Mouse (Mus musculus): Measurements from ENCODE around the gene Cdkl3. TPM values are rescaled to one million over a fixed set of nuclear protein-coding genes. Genes with fewer than 3 reads are reported as not detected.

Gene Cdkl3
- polyA plus RNA-seq, 1 experiment from 2014 or later: 10.2 TPM

DNA sequence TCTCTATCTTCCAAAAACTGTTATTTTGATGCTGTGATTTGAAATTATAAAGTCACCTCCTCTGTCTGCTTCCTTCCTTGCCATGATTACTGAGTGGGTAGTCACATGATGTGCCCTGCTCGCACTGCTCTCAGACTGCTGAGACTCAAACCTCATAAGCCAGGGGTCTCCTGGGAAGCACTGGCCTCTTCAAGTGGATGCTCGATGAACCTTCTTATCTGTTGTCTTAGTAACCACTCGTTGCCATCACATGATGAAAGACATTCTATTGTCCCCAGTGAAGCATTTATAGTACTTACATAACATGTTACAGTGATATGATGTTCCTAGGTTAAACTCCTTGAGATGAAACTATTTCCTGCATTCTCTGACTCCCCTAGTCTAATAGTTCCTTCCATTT is 33.6 kb downstream of the Cdkl3 start:
- no peaks in the 10 kb centered on the region for H3K4me1 ChIP-seq (ENCODE audit: control insufficient read depth, insufficient read depth, low read length)
- WGBS: 55% methylated on average over 3 of the region's 3 CpGs
- H3K9ac ChIP-seq (ENCODE audit: low read depth, low read length): no peak overlapping the region
- DNase-seq (ENCODE audit: low spot score) (no peak), ATAC-seq (ENCODE audit: low read depth) (no peak)
- no peaks in the 10 kb centered on the region for H3K36me3 ChIP-seq (ENCODE audit: control insufficient read depth, insufficient read depth, low read length)
- no peak overlapping the region for H3K4me3 ChIP-seq (ENCODE audit: low read depth, low read length)
- H3K27ac ChIP-seq (replicated peaks; ENCODE audit: low read depth, low read length): no peak overlapping the region
- H3K4me2 ChIP-seq (ENCODE audit: low read depth, low read length): no peak overlapping the region
- no peaks in the 10 kb centered on the region for H3K27me3 ChIP-seq (replicated peaks; ENCODE audit: control insufficient read depth, insufficient read depth, low read length)
- H3K9me3 ChIP-seq (ENCODE audit: control insufficient read depth, low read length): no peaks in the 10 kb centered on the region

GRCm38 (mm10) chr11:52043224-52043623 is 39.2 kb downstream of the Cdkl3 start:
- no peaks in the 10 kb centered on the region for H3K36me3 ChIP-seq (ENCODE audit: control insufficient read depth, insufficient read depth, low read length)
- ATAC-seq (ENCODE audit: low read depth) (no peak), DNase-seq (ENCODE audit: low spot score) (no peak)
- H3K4me1 ChIP-seq (ENCODE audit: control insufficient read depth, insufficient read depth, low read length): no peaks in the 10 kb centered on the region
- no peak overlapping the region for H3K4me3 ChIP-seq (ENCODE audit: low read depth, low read length)
- no peak overlapping the region for H3K9ac ChIP-seq (ENCODE audit: low read depth, low read length)
- WGBS: 85% methylated on average over 3 of the region's 3 CpGs
- H3K27ac ChIP-seq (replicated peaks; ENCODE audit: low read depth, low read length): no peak overlapping the region
- no peaks in the 10 kb centered on the region for H3K27me3 ChIP-seq (replicated peaks; ENCODE audit: control insufficient read depth, insufficient read depth, low read length)
- H3K9me3 ChIP-seq (ENCODE audit: control insufficient read depth, low read length): no peaks in the 10 kb centered on the region
- H3K4me2 ChIP-seq (ENCODE audit: low read depth, low read length): no peak overlapping the region

GRCm38 (mm10) chr11:52044156-52044555 is 40.1 kb downstream of the Cdkl3 start:
- no peaks in the 10 kb centered on the region for H3K36me3 ChIP-seq (ENCODE audit: control insufficient read depth, insufficient read depth, low read length)
- DNase-seq (ENCODE audit: low spot score) (no peak), ATAC-seq (ENCODE audit: low read depth) (no peak)
- no peak overlapping the region for H3K27ac ChIP-seq (replicated peaks; ENCODE audit: low read depth, low read length)
- no peak overlapping the region for H3K4me2 ChIP-seq (ENCODE audit: low read depth, low read length)
- H3K4me1 ChIP-seq (ENCODE audit: control insufficient read depth, insufficient read depth, low read length): no peaks in the 10 kb centered on the region
- H3K9ac ChIP-seq (ENCODE audit: low read depth, low read length): no peak overlapping the region
- H3K27me3 ChIP-seq (replicated peaks; ENCODE audit: control insufficient read depth, insufficient read depth, low read length): no peaks in the 10 kb centered on the region
- no peaks in the 10 kb centered on the region for H3K9me3 ChIP-seq (ENCODE audit: control insufficient read depth, low read length)
- no peak overlapping the region for H3K4me3 ChIP-seq (ENCODE audit: low read depth, low read length)

- no peak for DNase-seq (ENCODE audit: low spot score)
- WGBS: 41% methylated on average over 4 of the region's 4 CpGs
- no peaks in the 10 kb centered on the region for H3K4me1 ChIP-seq (ENCODE audit: control insufficient read depth, insufficient read depth, low read length)
- ATAC-seq (ENCODE audit: low read depth): no peak
- H3K4me3 ChIP-seq (ENCODE audit: low read depth, low read length): no peak overlapping the region
- no peak overlapping the region for H3K4me2 ChIP-seq (ENCODE audit: low read depth, low read length)
- H3K27me3 ChIP-seq (replicated peaks; ENCODE audit: control insufficient read depth, insufficient read depth, low read length): no peaks in the 10 kb centered on the region
- H3K36me3 ChIP-seq (ENCODE audit: control insufficient read depth, insufficient read depth, low read length): no peaks in the 10 kb centered on the region
- H3K9ac ChIP-seq (ENCODE audit: low read depth, low read length): no peak overlapping the region
- no peaks in the 10 kb centered on the region for H3K9me3 ChIP-seq (ENCODE audit: control insufficient read depth, low read length)
- no peak overlapping the region for H3K27ac ChIP-seq (replicated peaks; ENCODE audit: low read depth, low read length)
Measured at GRCm38 (mm10) chr11:52046446-52047165, 42.6 kb downstream of the Cdkl3 start.

DNA sequence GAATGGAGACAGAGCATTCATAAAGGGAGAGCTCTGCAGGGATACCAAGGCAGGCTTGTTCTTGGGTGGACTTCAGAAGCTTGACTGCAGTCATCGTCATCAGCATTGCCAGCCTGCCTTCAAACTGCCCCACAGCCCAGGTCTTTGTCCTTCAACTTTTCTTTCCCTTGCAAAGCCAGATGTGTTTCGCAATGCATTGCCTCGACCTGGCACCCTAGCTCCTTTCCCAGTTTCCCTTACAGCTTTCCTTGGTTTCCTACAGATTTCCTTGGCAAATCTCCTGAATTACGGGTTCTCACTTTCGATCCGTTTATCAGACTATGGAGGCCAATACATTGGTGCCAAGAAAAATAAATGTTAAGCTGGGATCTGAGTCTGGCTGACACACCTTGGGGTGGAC is 49.4 kb downstream of the Cdkl3 start:
- no peak overlapping the region for H3K9ac ChIP-seq (ENCODE audit: low read depth, low read length)

DNA sequence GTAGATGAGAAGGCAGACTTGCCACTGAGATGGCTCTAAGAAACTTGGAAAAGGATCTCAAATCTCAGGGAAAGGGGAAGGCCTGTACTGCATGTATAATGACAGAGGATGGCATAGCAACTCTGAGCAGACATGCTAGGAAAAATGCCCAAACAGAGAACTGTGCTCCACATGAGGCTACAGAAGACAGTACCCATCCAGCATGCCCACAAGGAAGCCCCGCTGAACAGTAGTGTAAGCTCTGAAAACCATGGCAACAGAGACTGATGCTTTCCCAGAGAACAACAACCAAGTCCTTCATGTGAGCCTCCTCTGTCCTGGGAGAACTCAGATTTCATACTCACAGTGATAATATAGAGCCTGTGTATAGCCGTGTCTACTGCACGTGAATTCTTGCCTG is 50.7 kb downstream of the Cdkl3 start:
- WGBS: 79% methylated on average over 3 of the region's 3 CpGs
- Histone ChIP-seq H3K27ac (replicated peaks; ENCODE audit: low read depth, low read length) (no peak overlapping the region), H3K9ac (ENCODE audit: low read depth, low read length) (no peak overlapping the region), H3K36me3 (ENCODE audit: control insufficient read depth, insufficient read depth, low read length) (no peaks in the 10 kb centered on the region), H3K4me3 (ENCODE audit: low read depth, low read length) (no peak overlapping the region), H3K9me3 (ENCODE audit: control insufficient read depth, low read length) (no peaks in the 10 kb centered on the region), H3K4me2 (ENCODE audit: low read depth, low read length) (no peak overlapping the region), H3K27me3 (replicated peaks; ENCODE audit: control insufficient read depth, insufficient read depth, low read length) (no peaks in the 10 kb centered on the region), H3K4me1 (ENCODE audit: control insufficient read depth, insufficient read depth, low read length) (no peaks in the 10 kb centered on the region)
- no peak for ATAC-seq (ENCODE audit: low read depth)
- DNase-seq (ENCODE audit: low spot score): no peak

More for the DNA sequence above, 49.4 kb downstream of the Cdkl3 start:
- WGBS: 75% methylated on average over 6 of the region's 6 CpGs
- Histone ChIP-seq H3K27me3 (replicated peaks; ENCODE audit: control insufficient read depth, insufficient read depth, low read length) (no peaks in the 10 kb centered on the region), H3K4me2 (ENCODE audit: low read depth, low read length) (no peak overlapping the region), H3K4me1 (ENCODE audit: control insufficient read depth, insufficient read depth, low read length) (no peaks in the 10 kb centered on the region), H3K4me3 (ENCODE audit: low read depth, low read length) (no peak overlapping the region), H3K9me3 (ENCODE audit: control insufficient read depth, low read length) (no peaks in the 10 kb centered on the region), H3K27ac (replicated peaks; ENCODE audit: low read depth, low read length) (no peak overlapping the region), H3K36me3 (ENCODE audit: control insufficient read depth, insufficient read depth, low read length) (no peaks in the 10 kb centered on the region)
- no peak for DNase-seq (ENCODE audit: low spot score)
- no peak for ATAC-seq (ENCODE audit: low read depth)

GRCm38 (mm10) chr11:52056198-52056597 is 52.2 kb downstream of the Cdkl3 start:
- no peak for ATAC-seq (ENCODE audit: low read depth)
- Histone ChIP-seq H3K9me3 (ENCODE audit: control insufficient read depth, low read length) (no peaks in the 10 kb centered on the region), H3K27me3 (replicated peaks; ENCODE audit: control insufficient read depth, insufficient read depth, low read length) (no peaks in the 10 kb centered on the region), H3K4me1 (ENCODE audit: control insufficient read depth, insufficient read depth, low read length) (no peaks in the 10 kb centered on the region), H3K36me3 (ENCODE audit: control insufficient read depth, insufficient read depth, low read length) (no peaks in the 10 kb centered on the region), H3K9ac (ENCODE audit: low read depth, low read length) (no peak overlapping the region), H3K4me2 (ENCODE audit: low read depth, low read length) (no peak overlapping the region), H3K4me3 (ENCODE audit: low read depth, low read length) (no peak overlapping the region), H3K27ac (replicated peaks; ENCODE audit: low read depth, low read length) (no peak overlapping the region)
- WGBS: 75% methylated on average over 5 of the region's 5 CpGs
- no peak for DNase-seq (ENCODE audit: low spot score)

DNA sequence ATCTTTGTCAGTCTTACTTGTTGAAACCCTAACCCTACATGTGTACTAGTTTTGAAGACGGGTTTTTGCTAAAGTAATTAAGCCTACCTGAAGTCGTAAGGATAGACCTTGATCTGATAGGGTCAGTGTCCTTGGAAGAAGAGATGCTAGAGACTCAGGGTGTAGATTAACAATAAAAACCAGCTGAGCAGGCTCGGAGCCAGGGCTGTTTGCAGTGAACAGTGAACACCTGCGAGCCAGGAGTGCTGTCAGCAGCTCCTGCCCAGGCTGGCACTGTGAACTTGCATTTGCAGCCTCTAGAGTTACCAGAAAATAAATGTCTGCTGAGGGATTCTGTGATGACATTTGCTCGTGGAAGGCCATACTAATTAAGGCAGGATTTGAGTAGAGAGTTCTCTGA is 55.0 kb downstream of the Cdkl3 start:
- ATAC-seq (ENCODE audit: low read depth): 0 out of 2 replicates have a peak, but pooled peaks have one; percentile 22
- H3K27me3 ChIP-seq (replicated peaks; ENCODE audit: control insufficient read depth, insufficient read depth, low read length): no peaks in the 10 kb centered on the region
- H3K9ac ChIP-seq (ENCODE audit: low read depth, low read length): no peak overlapping the region
- no peaks in the 10 kb centered on the region for H3K4me1 ChIP-seq (ENCODE audit: control insufficient read depth, insufficient read depth, low read length)
- H3K36me3 ChIP-seq (ENCODE audit: control insufficient read depth, insufficient read depth, low read length): no peaks in the 10 kb centered on the region
- WGBS: 54% methylated on average over 5 of the region's 5 CpGs
- peak; percentile 15 for DNase-seq (ENCODE audit: low spot score)
- no peak overlapping the region for H3K4me2 ChIP-seq (ENCODE audit: low read depth, low read length)
- H3K27ac ChIP-seq (replicated peaks; ENCODE audit: low read depth, low read length): no peak overlapping the region
- no peaks in the 10 kb centered on the region for H3K9me3 ChIP-seq (ENCODE audit: control insufficient read depth, low read length)
- H3K4me3 ChIP-seq (ENCODE audit: low read depth, low read length): no peak overlapping the region

DNA sequence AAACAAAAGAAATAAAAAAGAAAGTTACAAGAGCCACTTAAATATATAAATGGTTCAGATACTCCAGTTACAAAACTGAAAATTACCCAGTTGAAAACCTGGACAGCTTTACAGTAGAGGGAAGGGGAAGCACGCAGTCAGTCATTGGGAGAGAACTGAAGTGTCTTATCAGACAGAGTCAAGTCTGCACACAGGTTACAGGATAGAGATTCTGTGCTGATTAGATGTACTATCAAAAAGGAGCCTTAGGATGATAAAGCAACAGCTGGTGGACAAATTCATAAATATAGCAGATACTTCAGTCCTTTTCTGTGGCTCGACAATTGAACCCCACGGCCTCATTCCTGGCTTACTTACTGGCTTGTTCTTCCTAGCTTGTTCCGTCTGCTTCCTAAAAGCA is 56.3 kb downstream of the Cdkl3 start:
- DNase-seq (ENCODE audit: low spot score) (no peak), ATAC-seq (ENCODE audit: low read depth) (no peak)
- Histone ChIP-seq H3K27me3 (replicated peaks; ENCODE audit: control insufficient read depth, insufficient read depth, low read length) (no peaks in the 10 kb centered on the region), H3K9ac (ENCODE audit: low read depth, low read length) (no peak overlapping the region), H3K9me3 (ENCODE audit: control insufficient read depth, low read length) (no peaks in the 10 kb centered on the region), H3K36me3 (ENCODE audit: control insufficient read depth, insufficient read depth, low read length) (no peaks in the 10 kb centered on the region), H3K4me3 (ENCODE audit: low read depth, low read length) (no peak overlapping the region), H3K27ac (replicated peaks; ENCODE audit: low read depth, low read length) (no peak overlapping the region), H3K4me2 (ENCODE audit: low read depth, low read length) (no peak overlapping the region), H3K4me1 (ENCODE audit: control insufficient read depth, insufficient read depth, low read length) (no peaks in the 10 kb centered on the region)
- 85% methylated on average over 4 of the region's 4 CpGs for WGBS

All from embryonic facial prominence, embryonic 14.5 days (tissue).